Mouse (Mus musculus) E14TG2a.4 (cell line): Measurements from ENCODE around the gene Atad1.

Experiments
- CTCF ChIP-seq: conservative IDR thresholded peaks from 2 replicates; pipeline ENCODE4 v1.5.1; 2014; ENCODE audit warnings: low read length
- POU5F1 ChIP-seq: IDR thresholded peaks from 2 replicates; pipeline ENCODE4 v1.6.1; 2014; ENCODE audit warnings: low read length, borderline replicate concordance

GRCm38 (mm10) chr19:32757831-32758792, 18.5 kb upstream of the Atad1 start:
- TF ChIP-seq CTCF (no peak), POU5F1 (no peak)
